Mouse (Mus musculus) limb, embryonic 11.5 days (tissue): Measurements from ENCODE around the gene Gm17655. TPM values are rescaled to one million over a fixed set of nuclear protein-coding genes. Genes with fewer than 3 reads are reported as not detected.
"Not testable (repeated sequence)": the region's sequence is repeated elsewhere in the genome, so short reads cannot be mapped to it uniquely, and the experiment has no call there.

Experiments
- ATAC-seq: fragments of 200-750 bp; cut with Nextera tagmentation; 2 replicates; pipeline ENCODE4 v1.8.0; 2017; ENCODE audit warnings: low read depth; ENCODE audit not compliant: insufficient number of reproducible peaks, low FRiP score, low TSS enrichment
- DNase-seq: peaks from one replicate; pipeline ENCODE4 v3.0.0-alpha.2; 2015; ENCODE audit warnings: low spot score
- H3K27ac ChIP-seq: fragments of 300-500 bp; sonication (generic); replicated peaks from 2 replicates; pipeline ENCODE4 v1.5.1; 2014; ENCODE audit warnings: low read depth, mild to moderate bottlenecking, low read length
- H3K27me3 ChIP-seq: fragments of 300-500 bp; sonication (generic); 2 replicates; pipeline ENCODE4 v1.6.1; 2014; ENCODE audit warnings: mild to moderate bottlenecking, low read length, mixed read lengths; ENCODE audit not compliant: control insufficient read depth, insufficient read depth
- H3K36me3 ChIP-seq: fragments of 300-500 bp; sonication (generic); 2 replicates; pipeline ENCODE4 v1.6.1; 2014; ENCODE audit warnings: mild to moderate bottlenecking, low read length, moderate library complexity, mixed read lengths; ENCODE audit not compliant: control insufficient read depth, insufficient read depth
- H3K4me1 ChIP-seq: fragments of 300-500 bp; sonication (generic); 2 replicates; pipeline ENCODE4 v1.6.1; 2014; ENCODE audit warnings: low read length, mixed read lengths; ENCODE audit not compliant: control insufficient read depth, insufficient read depth
- H3K4me2 ChIP-seq: fragments of 300-500 bp; sonication (generic); 2 replicates; pipeline ENCODE4 v1.6.1; 2014; ENCODE audit warnings: low read depth, mild to moderate bottlenecking, moderate library complexity; ENCODE audit not compliant: severe bottlenecking
- H3K4me3 ChIP-seq: fragments of 300-500 bp; sonication (generic); 2 replicates; pipeline ENCODE4 v1.5.1; 2014; ENCODE audit warnings: low read depth, low read length
- H3K9ac ChIP-seq: fragments of 300-500 bp; sonication (generic); 2 replicates; pipeline ENCODE4 v1.6.1; 2014; ENCODE audit warnings: mild to moderate bottlenecking, low read length
- H3K9me3 ChIP-seq: fragments of 300-500 bp; sonication (generic); 2 replicates; pipeline ENCODE4 v1.6.1; 2016; ENCODE audit warnings: low read length; ENCODE audit not compliant: control insufficient read depth
- WGBS: fragments of 180-500 bp; shearing (Covaris S2); extraction: QIAGEN DNeasy Blood & Tissue Kit; methylation state at CpG from one replicate; pipeline ENCODE4 v1.1.7; 2014; 5-methylcytosine and 5-hydroxymethylcytosine counted together
- polyA plus RNA-seq: library from polyadenylated mRNA; unstranded; fragments of >200 nt; fragmentation: Nextera tagmentation; extraction: Ambion mirVana; gene quantifications from 2 replicates; pipeline ENCODE4 v1.2.1, GENCODE M21; 2014

Gene Gm17655
- polyA plus RNA-seq, 1 experiment from 2014 or later, result 8.3 TPM

GRCm38 (mm10) chr5:110094847-110095213 lies 22.5 kb upstream of the Gm17655 start:
- no peak overlapping the region for H3K27ac ChIP-seq
- H3K4me2 ChIP-seq, result peak overlapping the region; percentile 59
- WGBS, result 6% methylated on average over 4 of the region's 4 CpGs
- H3K4me1 ChIP-seq, result peaks cover under 1% of the 10 kb centered on the region; the same call in 1 of the 2 replicates
- H3K27me3 ChIP-seq, result no peaks in the 10 kb centered on the region
- H3K36me3 ChIP-seq, result no peaks in the 10 kb centered on the region
- peak overlapping the region; percentile 44 for H3K4me3 ChIP-seq
- H3K9ac ChIP-seq, result peak overlapping the region; percentile 51
- 0 out of 2 replicates have a peak, but pooled peaks have one; percentile 18 for ATAC-seq
- H3K9me3 ChIP-seq, result no peaks in the 10 kb centered on the region
- DNase-seq, result no peak

- Histone ChIP-seq H3K27ac (0 out of 2 replicates have a peak within 1 kb of the TSS, but pooled peaks have one; percentile 56), H3K9me3 (no peaks in the 10 kb centered on the region), H3K4me3 (peak within 1 kb of the TSS; percentile 44), H3K36me3 (no peaks in the 10 kb centered on the region), H3K27me3 (no peaks in the 10 kb centered on the region), H3K4me1 (no peaks in the 10 kb centered on the region), H3K9ac (peak within 1 kb of the TSS; percentile 70), H3K4me2 (peak within 1 kb of the TSS; percentile 59)
- 2% methylated on average over 22 of the region's 25 CpGs for WGBS
- DNase-seq, result peak; percentile 87
- peak; percentile 98 for ATAC-seq
Observed at GRCm38 (mm10) chr5:110094030-110094846, 21.9 kb upstream of the Gm17655 start, which contains the start of gene Gm35315. Gene Gm35315, minus strand, starts transcription at chr5:110094420.

GRCm38 (mm10) chr5:110091546-110091945 lies 19.2 kb upstream of the Gm17655 start:
- H3K36me3 ChIP-seq, result no peaks in the 10 kb centered on the region
- no peak overlapping the region for H3K4me2 ChIP-seq
- H3K27ac ChIP-seq, result no peak overlapping the region
- no peaks in the 10 kb centered on the region for H3K4me1 ChIP-seq
- WGBS, result 86% methylated on average over 2 of the region's 2 CpGs
- DNase-seq, result no peak
- no peaks in the 10 kb centered on the region for H3K9me3 ChIP-seq
- no peak overlapping the region for H3K9ac ChIP-seq
- no peak overlapping the region for H3K4me3 ChIP-seq
- no peak for ATAC-seq
- no peaks in the 10 kb centered on the region for H3K27me3 ChIP-seq

GRCm38 (mm10) chr5:110086161-110086866 lies 14.0 kb upstream of the Gm17655 start:
- Histone ChIP-seq H3K9ac (no peak overlapping the region), H3K27me3 (no peaks in the 10 kb centered on the region), H3K4me3 (no peak overlapping the region), H3K27ac (no peak overlapping the region), H3K4me2 (no peak overlapping the region), H3K4me1 (no peaks in the 10 kb centered on the region), H3K9me3 (no peaks in the 10 kb centered on the region), H3K36me3 (no peaks in the 10 kb centered on the region)
- ATAC-seq (no peak), DNase-seq (peak; percentile 20)
- WGBS, result 29% methylated on average over 14 of the region's 14 CpGs

GRCm38 (mm10) chr5:110082961-110083360 lies 10.6 kb upstream of the Gm17655 start:
- DNase-seq (no peak), ATAC-seq (no peak)
- Histone ChIP-seq H3K27ac (no peak overlapping the region), H3K4me2 (no peak overlapping the region), H3K9ac (no peak overlapping the region), H3K4me3 (no peak overlapping the region), H3K27me3 (no peaks in the 10 kb centered on the region), H3K4me1 (no peaks in the 10 kb centered on the region), H3K36me3 (no peaks in the 10 kb centered on the region), H3K9me3 (no peaks in the 10 kb centered on the region; the same call in 1 of the 2 replicates)
- 82% methylated on average over 4 of the region's 4 CpGs for WGBS

GRCm38 (mm10) chr5:110057637-110058408 lies 14.5 kb downstream of the Gm17655 start:
- WGBS, result 3% methylated on average over 19 of the region's 19 CpGs
- DNase-seq (peak; percentile 83), ATAC-seq (peak; percentile 98)
- peak overlapping the region; percentile 55 for H3K4me3 ChIP-seq
- peak overlapping the region; percentile 46 for H3K4me2 ChIP-seq
- H3K36me3 ChIP-seq, result no peaks in the 10 kb centered on the region
- H3K4me1 ChIP-seq, result no peaks in the 10 kb centered on the region
- H3K9ac ChIP-seq, result peak overlapping the region; percentile 61
- no peaks in the 10 kb centered on the region for H3K9me3 ChIP-seq
- H3K27me3 ChIP-seq, result no peaks in the 10 kb centered on the region
- H3K27ac ChIP-seq, result no peak overlapping the region

GRCm38 (mm10) chr5:110023694-110024427 lies 48.5 kb downstream of the Gm17655 start:
- H3K9me3 ChIP-seq, H3K4me2 ChIP-seq, H3K4me3 ChIP-seq, H3K27ac ChIP-seq, H3K36me3 ChIP-seq, H3K4me1 ChIP-seq, H3K9ac ChIP-seq, H3K27me3 ChIP-seq: not testable (repeated sequence)
- WGBS, result 52% methylated on average over 8 of the region's 8 CpGs
- peak; percentile 67 for DNase-seq
- 0 out of 2 replicates have a peak, but pooled peaks have one; percentile 67 for ATAC-seq
